Mouse (Mus musculus): Measurements from ENCODE around the gene Gm11444.

Gm11444 gene

GRCm38 (mm10) chr11:85850233-85850632 lies at the start of gene Gm11444:
TSS of gene Gm11444 (minus strand) at chr11:85850333.
- no peak for DNase-seq (ENCODE audit: low spot score)

- no peak for DNase-seq (ENCODE audit: low spot score)
Measured at GRCm38 (mm10) chr11:85896335-85896985, 46.3 kb upstream of the Gm11444 start.

GRCm38 (mm10) chr11:85894731-85895545 lies 44.8 kb upstream of the Gm11444 start:
- DNase-seq (ENCODE audit: low spot score), result peak; percentile 23

- DNase-seq (ENCODE audit: low spot score), result no peak
Measured at GRCm38 (mm10) chr11:85894136-85894530, 44.0 kb upstream of the Gm11444 start.

GRCm38 (mm10) chr11:85893400-85894135 lies 43.4 kb upstream of the Gm11444 start:
- no peak for DNase-seq (ENCODE audit: low spot score)

- DNase-seq (ENCODE audit: low spot score), result no peak
Measured at GRCm38 (mm10) chr11:85892771-85893170, 42.6 kb upstream of the Gm11444 start.

GRCm38 (mm10) chr11:85891692-85892040 lies 41.5 kb upstream of the Gm11444 start:
- DNase-seq (ENCODE audit: low spot score), result no peak

- DNase-seq (ENCODE audit: low spot score), result no peak
Measured at GRCm38 (mm10) chr11:85891010-85891691, 41.0 kb upstream of the Gm11444 start.

- no peak for DNase-seq (ENCODE audit: low spot score)
Measured at GRCm38 (mm10) chr11:85890563-85890845, 40.4 kb upstream of the Gm11444 start.

GRCm38 (mm10) chr11:85889730-85890562 lies 39.8 kb upstream of the Gm11444 start:
- DNase-seq (ENCODE audit: low spot score), result no peak

GRCm38 (mm10) chr11:85889056-85889729 lies 39.1 kb upstream of the Gm11444 start:
- DNase-seq (ENCODE audit: low spot score), result no peak

- no peak for DNase-seq (ENCODE audit: low spot score)
Measured at GRCm38 (mm10) chr11:85888451-85888961, 38.4 kb upstream of the Gm11444 start.

- DNase-seq (ENCODE audit: low spot score), result no peak
Measured at GRCm38 (mm10) chr11:85887801-85888450, 37.8 kb upstream of the Gm11444 start.

- no peak for DNase-seq (ENCODE audit: low spot score)
Measured at GRCm38 (mm10) chr11:85887273-85887672, 37.1 kb upstream of the Gm11444 start.

- DNase-seq (ENCODE audit: low spot score), result no peak
Measured at GRCm38 (mm10) chr11:85886429-85886785, 36.3 kb upstream of the Gm11444 start.

GRCm38 (mm10) chr11:85885665-85886428 lies 35.7 kb upstream of the Gm11444 start, which contains the start of gene Tbx4:
TSS of gene Tbx4 (plus strand) at chr11:85886422.
- DNase-seq (ENCODE audit: low spot score), result no peak

GRCm38 (mm10) chr11:85884498-85884897 lies 34.4 kb upstream of the Gm11444 start:
- DNase-seq (ENCODE audit: low spot score), result no peak

GRCm38 (mm10) chr11:85876059-85876788 lies 26.1 kb upstream of the Gm11444 start:
- DNase-seq (ENCODE audit: low spot score), result no peak

GRCm38 (mm10) chr11:85864363-85864762 lies 14.2 kb upstream of the Gm11444 start:
- no peak for DNase-seq (ENCODE audit: low spot score)
